Mouse (Mus musculus) heart, adult 18-20 months (tissue): ENCODE measurements around the gene Bcl2l2. TPM values are rescaled to one million over a fixed set of nuclear protein-coding genes. Genes with fewer than 3 reads are reported as not detected.
A peak's percentile ranks its signal among the peaks of the same experiment; 100 is the strongest.

Experiments
- DNase-seq, 2 experiments: peaks; one replicate each; pipeline ENCODE4 v3.0.0; 2021 to 2022; ENCODE audit warnings: mixed read lengths in 1 of 2
- total RNA-seq, 2 experiments: library from RNA; stranded (reverse); gene quantifications; 2 replicates each; pipeline ENCODE4 v1.2.3; 2021

Bcl2l2 gene
- total RNA-seq, 2 experiments from 2014 or later, result 42.4 to 44.1 TPM

DNA sequence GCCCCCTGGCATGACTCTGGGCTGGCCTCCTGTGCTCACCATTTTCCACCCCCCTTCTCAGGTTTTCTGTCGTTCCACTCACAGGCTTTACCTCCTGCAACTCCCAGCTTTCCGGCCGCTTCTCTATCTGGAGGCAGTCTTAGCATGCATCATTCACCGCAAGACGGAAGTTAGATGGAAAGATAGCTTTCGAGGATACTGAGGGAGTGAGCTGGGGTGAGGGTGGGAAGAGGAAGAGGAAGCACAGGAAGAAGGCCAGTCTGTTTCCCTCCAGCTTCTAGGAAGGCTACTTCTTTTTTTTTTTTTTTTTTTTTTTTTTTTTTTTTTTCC is 53.6 kb downstream of the Bcl2l2 start:
- no peak for DNase-seq

DNA sequence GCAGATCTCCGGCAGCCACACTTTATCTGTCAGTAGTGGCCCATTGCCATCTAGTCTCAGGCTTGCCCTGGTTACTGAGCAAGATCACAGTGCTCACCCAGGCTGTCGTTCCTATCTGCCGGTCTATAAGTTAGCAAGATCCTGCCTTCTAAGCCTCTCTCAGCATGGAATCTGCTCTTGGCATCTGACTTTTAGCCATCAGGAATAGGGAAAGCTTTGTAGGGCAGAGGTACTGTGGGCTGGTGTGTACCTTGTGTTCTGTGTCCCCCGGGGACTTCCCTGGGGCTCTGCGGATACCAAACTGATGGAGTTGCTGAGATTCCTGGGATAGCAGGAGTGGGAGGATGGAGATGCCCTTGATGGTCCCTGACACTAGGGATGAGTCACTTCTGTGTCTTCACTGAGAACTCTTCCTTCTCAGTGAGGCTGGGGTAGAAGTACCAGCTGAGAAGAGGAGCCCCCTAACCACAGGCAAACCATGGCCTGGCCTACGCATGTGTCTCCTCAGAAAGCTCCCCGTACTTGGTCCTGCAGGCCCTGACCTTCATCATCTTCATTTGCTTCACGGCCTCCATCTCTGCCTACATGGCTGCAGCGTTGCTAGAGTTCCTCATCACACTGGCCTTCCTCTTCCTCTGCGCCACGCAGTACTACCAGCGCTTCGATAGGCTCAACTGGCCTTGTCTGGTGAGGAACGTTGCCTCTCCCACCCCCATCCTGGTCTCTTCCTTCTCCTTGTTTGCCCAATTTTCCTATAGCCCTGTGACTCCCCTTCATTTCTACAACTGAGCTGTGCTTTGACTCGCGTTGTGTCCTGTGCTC is 54.4 kb downstream of the Bcl2l2 start:
- peak in 1 of 2 experiments; percentile 5 for DNase-seq

Other genes starting within 250 kb of the Bcl2l2 start
- not detected for gene Gm17606, start 242.4 kb upstream of the Bcl2l2 start, total RNA-seq
- gene Cdh24, start 242.0 kb upstream of the Bcl2l2 start, total RNA-seq, result under 1 TPM; 0.12 to 0.59 TPM
- gene 1700123O20Rik, start 197.2 kb upstream of the Bcl2l2 start, total RNA-seq, result 10 to 100 TPM; 15.4 to 15.5 TPM
- 10 to 100 TPM; 64.7 to 81.3 TPM for gene Acin1, start 196.4 kb upstream of the Bcl2l2 start, total RNA-seq
- gene Gm29776, start 184.5 kb upstream of the Bcl2l2 start, total RNA-seq, result not detected
- not detected for gene Cebpe, start 171.2 kb upstream of the Bcl2l2 start, total RNA-seq
- gene Slc7a8, start 101.4 kb upstream of the Bcl2l2 start, total RNA-seq, result 1 to 10 TPM; 3.1 to 3.3 TPM
- under 1 TPM; 0.36 to 0.57 TPM for gene Rnf212b, start 69.2 kb upstream of the Bcl2l2 start, total RNA-seq
- 1 to 10 TPM; 4.7 to 5.5 TPM for gene Homez, start 12.4 kb upstream of the Bcl2l2 start, total RNA-seq
- gene Ppp1r3e, start 5.8 kb upstream of the Bcl2l2 start, total RNA-seq, result 1 to 10 TPM; 3.3 to 3.4 TPM
- gene Gm20521, start 64 bp downstream of the Bcl2l2 start, total RNA-seq, result 1 to 10 TPM; 6.6 to 9.0 TPM
- gene Pabpn1, start 9.1 kb downstream of the Bcl2l2 start, total RNA-seq, result 10 to 100 TPM; 39.1 to 46.9 TPM
- gene Slc22a17, start 29.8 kb downstream of the Bcl2l2 start, total RNA-seq, result 1 to 10 TPM; 1.9 to 2.5 TPM
- gene Efs, start 42.7 kb downstream of the Bcl2l2 start, total RNA-seq, result 1 to 10 TPM; 1.7 to 2.0 TPM
- gene Il25, start 49.3 kb downstream of the Bcl2l2 start, total RNA-seq, result not detected
- gene Cmtm5, start 52.9 kb downstream of the Bcl2l2 start, total RNA-seq, result under 1 TPM in 1 of 2 experiments, not detected in 1; 0.44 TPM
- over 10,000 TPM; 21,244 to 21,975 TPM for gene Myh6, start 83.5 kb downstream of the Bcl2l2 start, total RNA-seq
- not detected for gene Gm17428, start 93.6 kb downstream of the Bcl2l2 start, total RNA-seq
- gene Myh7, start 111.2 kb downstream of the Bcl2l2 start, total RNA-seq, result 1,000 to 10,000 TPM; 1,849 to 2,242 TPM
- 10 to 100 TPM; 27.7 to 31.1 TPM for gene Ngdn, start 132.1 kb downstream of the Bcl2l2 start, total RNA-seq
- gene Zfhx2, start 208.9 kb downstream of the Bcl2l2 start, total RNA-seq, result 1 to 10 TPM; 4.5 to 5.0 TPM
- 10 to 100 TPM; 11.3 to 12.9 TPM for gene Thtpa, start 211.4 kb downstream of the Bcl2l2 start, total RNA-seq
- 1 to 10 TPM; 3.3 to 8.3 TPM for gene Ap1g2, start 223.2 kb downstream of the Bcl2l2 start, total RNA-seq
- under 1 TPM in 1 of 2 experiments, not detected in 1; 0.08 TPM for gene Jph4, start 233.6 kb downstream of the Bcl2l2 start, total RNA-seq